Mouse (Mus musculus) layer of hippocampus, adult 11-12 months (tissue): Measurements from ENCODE around the gene Abcd1.
"Not testable (repeated sequence)": the region's sequence is repeated elsewhere in the genome, so short reads cannot be mapped to it uniquely, and the experiment has no call there.

Experiments used
- DNase-seq: peaks from one replicate; pipeline ENCODE4 v3.0.0; 2022; ENCODE audit warnings: low spot score

Gene Abcd1

GRCm38 (mm10) chrX:73739841-73740240 is 23.4 kb downstream of the Abcd1 start:
- DNase-seq = not testable (repeated sequence)

- DNase-seq = no peak
Observed at GRCm38 (mm10) chrX:73744774-73745481, 28.5 kb downstream of the Abcd1 start.

GRCm38 (mm10) chrX:73748977-73749376 is 32.6 kb downstream of the Abcd1 start:
- DNase-seq = no peak

- DNase-seq = peak; percentile 41
Observed at GRCm38 (mm10) chrX:73756334-73757140, 40.1 kb downstream of the Abcd1 start, which contains the start of gene Plxnb3. Gene Plxnb3 (plus strand): TSS chrX:73757090.

- peak; percentile 46 for DNase-seq
Observed at GRCm38 (mm10) chrX:73758611-73759290, 42.4 kb downstream of the Abcd1 start.

GRCm38 (mm10) chrX:73765311-73765710 is 48.9 kb downstream of the Abcd1 start:
- DNase-seq = peak; percentile 41

GRCm38 (mm10) chrX:73767267-73767666 is 50.9 kb downstream of the Abcd1 start:
- no peak for DNase-seq

- peak; percentile 21 for DNase-seq
Observed at GRCm38 (mm10) chrX:73774168-73774760, 57.9 kb downstream of the Abcd1 start, which contains the start of gene Srpk3. Gene Srpk3 (plus strand): TSS chrX:73774405.

- no peak for DNase-seq
Observed at GRCm38 (mm10) chrX:73774802-73775483, 58.5 kb downstream of the Abcd1 start.

GRCm38 (mm10) chrX:73782227-73782626 is 65.8 kb downstream of the Abcd1 start:
- no peak for DNase-seq

- DNase-seq = no peak
Observed at GRCm38 (mm10) chrX:73785666-73786065, 69.3 kb downstream of the Abcd1 start.

- peak; percentile 92 for DNase-seq
Observed at GRCm38 (mm10) chrX:73786364-73787224, 70.2 kb downstream of the Abcd1 start, which contains the start of the genes Idh3g and Ssr4. Gene Idh3g (minus strand): TSS chrX:73786897. Gene Ssr4 (plus strand): TSS chrX:73787028.

- no peak for DNase-seq
Observed at GRCm38 (mm10) chrX:73787225-73787558, 70.8 kb downstream of the Abcd1 start.
